Mouse (Mus musculus): Measurements from ENCODE around the gene Selp. TPM values are rescaled to one million over a fixed set of nuclear protein-coding genes. Genes with fewer than 3 reads are reported as not detected.

Selp gene
- polyA plus RNA-seq, 1 experiment: 1.6 TPM

DNA sequence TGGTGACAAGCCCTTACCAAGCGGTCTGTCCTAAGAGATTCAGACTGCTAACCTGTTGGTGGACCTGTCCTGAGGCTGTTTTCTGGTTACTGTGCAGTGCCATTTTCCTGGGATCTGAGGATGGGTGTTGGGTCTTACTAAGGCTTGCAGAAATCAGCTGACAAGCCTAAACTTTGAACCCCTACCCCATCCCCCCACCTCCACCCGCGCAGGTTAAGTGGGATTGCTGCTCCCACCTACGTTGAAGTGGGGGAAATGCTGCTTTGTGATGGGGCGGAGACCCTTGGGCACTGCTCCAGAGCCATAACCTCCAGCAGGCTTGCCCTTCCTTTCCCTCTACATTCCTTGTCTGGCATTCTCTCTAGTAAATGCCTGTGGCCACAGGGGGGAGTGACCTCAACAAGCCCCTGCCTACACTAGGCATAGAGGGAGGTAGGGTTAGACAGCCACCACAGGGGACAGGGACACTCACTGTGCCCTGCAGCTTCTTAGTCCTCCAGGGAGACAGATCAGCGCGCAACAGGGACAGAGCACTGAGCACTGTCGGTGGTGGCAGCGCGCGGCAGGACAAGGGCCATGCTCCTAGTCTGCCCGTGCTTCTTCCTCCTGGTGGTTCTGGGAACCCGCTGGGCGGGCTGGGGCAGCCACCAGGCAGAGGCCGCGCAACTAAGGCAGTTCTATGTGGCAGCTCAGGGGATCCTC is 36.5 kb downstream of the Selp start, which contains the start of gene F5:
Gene F5 (plus strand): TSS at position 452 of the 702 bp plus-strand sequence.
- H3K36me3 ChIP-seq (ENCODE audit: control insufficient read depth, insufficient read depth, low read length): no peaks in the 10 kb centered on the region
- no peak within 1 kb of the TSS for H3K27ac ChIP-seq (ENCODE audit: control insufficient read depth, insufficient read depth, low read depth, low read length)
- no peak for TF ChIP-seq POLR2A (IDR thresholded peaks at IDR 0.05; ENCODE audit: control insufficient read depth, low read depth, low read length)
- TF ChIP-seq CTCF (IDR thresholded peaks at IDR 0.05; ENCODE audit: control insufficient read depth, insufficient read depth, insufficient replicate concordance, low read depth, low read length): no peak
- H3K4me1 ChIP-seq (ENCODE audit: control insufficient read depth, insufficient read depth, low read length): peaks cover 3% of the 10 kb centered on the region
- H3K27me3 ChIP-seq (ENCODE audit: control insufficient read depth, insufficient read depth, low read length): no peaks in the 10 kb centered on the region
- no peak within 1 kb of the TSS for H3K4me3 ChIP-seq (ENCODE audit: control insufficient read depth, low read depth, low read length)

DNA sequence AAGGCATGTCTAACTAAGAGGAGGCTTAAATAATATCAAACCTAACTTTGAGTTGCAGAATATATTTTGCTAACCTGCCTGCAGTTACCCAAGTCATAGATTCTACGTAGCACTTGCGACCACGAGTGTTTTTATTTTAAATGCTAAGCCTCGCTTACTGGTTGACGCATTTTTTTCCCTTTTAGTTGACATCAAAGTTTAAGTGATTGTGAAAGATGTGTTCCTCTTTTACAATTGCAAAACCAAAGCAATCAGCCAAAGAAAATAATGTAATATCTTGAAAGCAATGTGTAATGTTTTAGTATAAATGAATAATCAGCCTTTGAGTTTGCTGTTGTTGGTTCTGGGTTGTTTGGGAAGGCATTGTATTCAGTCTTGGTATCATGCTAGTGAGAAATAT is 37.8 kb downstream of the Selp start:
- H3K4me3 ChIP-seq (ENCODE audit: control insufficient read depth, low read depth, low read length): no peak overlapping the region
- no peaks in the 10 kb centered on the region for H3K27me3 ChIP-seq (ENCODE audit: control insufficient read depth, insufficient read depth, low read length)
- H3K27ac ChIP-seq (ENCODE audit: control insufficient read depth, insufficient read depth, low read depth, low read length): no peak overlapping the region
- peaks cover 3% of the 10 kb centered on the region for H3K4me1 ChIP-seq (ENCODE audit: control insufficient read depth, insufficient read depth, low read length)
- no peaks in the 10 kb centered on the region for H3K36me3 ChIP-seq (ENCODE audit: control insufficient read depth, insufficient read depth, low read length)
- no peak for TF ChIP-seq POLR2A (IDR thresholded peaks at IDR 0.05; ENCODE audit: control insufficient read depth, low read depth, low read length)
- no peak for TF ChIP-seq CTCF (IDR thresholded peaks at IDR 0.05; ENCODE audit: control insufficient read depth, insufficient read depth, insufficient replicate concordance, low read depth, low read length)

DNA sequence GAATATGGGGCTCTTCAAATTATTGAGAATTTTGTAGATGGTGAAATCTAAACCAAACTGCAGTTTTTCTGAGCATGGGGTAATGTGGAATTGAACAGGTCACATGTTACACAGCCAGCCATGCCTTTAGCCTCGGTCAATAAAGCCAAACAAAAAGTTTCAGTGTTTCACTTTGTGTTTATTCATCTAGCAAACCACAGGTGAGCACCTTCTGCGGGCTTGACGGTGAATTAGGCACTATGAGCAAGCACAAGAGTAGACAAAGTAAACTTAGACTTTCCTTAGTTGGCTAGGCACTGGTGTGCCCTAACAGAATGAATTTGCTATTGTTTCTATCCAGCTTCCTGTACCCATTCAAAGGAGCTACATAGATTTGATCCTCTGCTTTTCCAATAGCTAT is 39.9 kb downstream of the Selp start:
- no peaks in the 10 kb centered on the region for H3K27me3 ChIP-seq (ENCODE audit: control insufficient read depth, insufficient read depth, low read length)
- no peak overlapping the region for H3K27ac ChIP-seq (ENCODE audit: control insufficient read depth, insufficient read depth, low read depth, low read length)
- no peaks in the 10 kb centered on the region for H3K36me3 ChIP-seq (ENCODE audit: control insufficient read depth, insufficient read depth, low read length)
- H3K4me1 ChIP-seq (ENCODE audit: control insufficient read depth, insufficient read depth, low read length): peaks cover 3% of the 10 kb centered on the region
- no peak overlapping the region for H3K4me3 ChIP-seq (ENCODE audit: control insufficient read depth, low read depth, low read length)
- TF ChIP-seq POLR2A (IDR thresholded peaks at IDR 0.05; ENCODE audit: control insufficient read depth, low read depth, low read length) (no peak), CTCF (IDR thresholded peaks at IDR 0.05; ENCODE audit: control insufficient read depth, insufficient read depth, insufficient replicate concordance, low read depth, low read length) (no peak)

DNA sequence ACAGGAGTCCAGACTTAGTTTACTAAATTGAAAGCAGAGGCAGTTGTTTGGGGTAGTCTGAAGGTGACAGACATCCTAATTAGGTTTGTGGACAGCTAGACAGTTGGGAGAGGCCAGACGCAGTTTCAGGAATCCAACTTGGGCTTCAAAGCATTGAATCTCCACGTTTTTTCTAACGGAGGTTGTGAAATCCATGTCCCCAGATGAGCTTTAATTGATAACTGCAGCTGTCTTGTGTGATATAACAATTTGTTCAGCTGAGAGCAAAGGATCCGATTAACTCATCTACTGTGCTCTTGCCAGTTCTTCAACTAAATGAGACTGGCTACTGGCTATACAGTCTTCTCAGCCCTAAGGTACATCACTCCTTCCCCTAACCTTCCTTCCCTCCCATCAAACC is 43.5 kb downstream of the Selp start:
- Histone ChIP-seq H3K27me3 (ENCODE audit: control insufficient read depth, insufficient read depth, low read length) (no peaks in the 10 kb centered on the region), H3K36me3 (ENCODE audit: control insufficient read depth, insufficient read depth, low read length) (no peaks in the 10 kb centered on the region), H3K27ac (ENCODE audit: control insufficient read depth, insufficient read depth, low read depth, low read length) (no peak overlapping the region), H3K4me3 (ENCODE audit: control insufficient read depth, low read depth, low read length) (no peak overlapping the region), H3K4me1 (ENCODE audit: control insufficient read depth, insufficient read depth, low read length) (no peaks in the 10 kb centered on the region)
- no peak for TF ChIP-seq POLR2A (IDR thresholded peaks at IDR 0.05; ENCODE audit: control insufficient read depth, low read depth, low read length)
- no peak for TF ChIP-seq CTCF (IDR thresholded peaks at IDR 0.05; ENCODE audit: control insufficient read depth, insufficient read depth, insufficient replicate concordance, low read depth, low read length)

GRCm38 (mm10) chr1:164159781-164160180 is 44.7 kb downstream of the Selp start:
- no peak for TF ChIP-seq POLR2A (IDR thresholded peaks at IDR 0.05; ENCODE audit: control insufficient read depth, low read depth, low read length)
- no peak for TF ChIP-seq CTCF (IDR thresholded peaks at IDR 0.05; ENCODE audit: control insufficient read depth, insufficient read depth, insufficient replicate concordance, low read depth, low read length)

DNA sequence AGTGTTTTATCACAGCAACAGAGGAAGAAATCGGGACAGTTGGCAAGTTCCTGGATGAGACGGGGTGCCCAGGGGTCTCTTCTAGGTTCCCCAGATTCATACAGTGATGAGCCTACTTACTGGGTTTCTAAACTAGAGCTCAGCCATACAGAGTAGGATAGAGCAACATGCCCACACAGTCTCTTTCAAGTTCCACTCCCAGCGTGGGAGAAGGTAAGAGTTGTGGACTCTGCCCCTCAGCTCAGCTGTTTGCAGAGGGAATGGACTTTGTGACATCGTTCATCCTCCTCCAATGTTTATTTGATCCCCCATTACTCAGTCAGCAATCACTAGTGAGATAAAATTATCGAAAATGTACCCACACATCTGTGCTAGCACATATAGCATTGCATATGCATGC is 47.7 kb downstream of the Selp start:
- no peak overlapping the region for H3K4me3 ChIP-seq (ENCODE audit: control insufficient read depth, low read depth, low read length)
- H3K27me3 ChIP-seq (ENCODE audit: control insufficient read depth, insufficient read depth, low read length): no peaks in the 10 kb centered on the region
- TF ChIP-seq CTCF (IDR thresholded peaks at IDR 0.05; ENCODE audit: control insufficient read depth, insufficient read depth, insufficient replicate concordance, low read depth, low read length) (no peak), POLR2A (IDR thresholded peaks at IDR 0.05; ENCODE audit: control insufficient read depth, low read depth, low read length) (no peak)
- H3K36me3 ChIP-seq (ENCODE audit: control insufficient read depth, insufficient read depth, low read length): no peaks in the 10 kb centered on the region
- H3K4me1 ChIP-seq (ENCODE audit: control insufficient read depth, insufficient read depth, low read length): no peaks in the 10 kb centered on the region
- H3K27ac ChIP-seq (ENCODE audit: control insufficient read depth, insufficient read depth, low read depth, low read length): no peak overlapping the region

More at GRCm38 (mm10) chr1:164159781-164160180, 44.7 kb downstream of the Selp start:
- Histone ChIP-seq H3K27me3 (ENCODE audit: control insufficient read depth, insufficient read depth, low read length) (no peaks in the 10 kb centered on the region), H3K36me3 (ENCODE audit: control insufficient read depth, insufficient read depth, low read length) (no peaks in the 10 kb centered on the region), H3K4me1 (ENCODE audit: control insufficient read depth, insufficient read depth, low read length) (no peaks in the 10 kb centered on the region), H3K4me3 (ENCODE audit: control insufficient read depth, low read depth, low read length) (no peak overlapping the region), H3K27ac (ENCODE audit: control insufficient read depth, insufficient read depth, low read depth, low read length) (no peak overlapping the region)

- H3K27me3 ChIP-seq (ENCODE audit: control insufficient read depth, insufficient read depth, low read length): no peaks in the 10 kb centered on the region
- no peaks in the 10 kb centered on the region for H3K4me1 ChIP-seq (ENCODE audit: control insufficient read depth, insufficient read depth, low read length)
- H3K36me3 ChIP-seq (ENCODE audit: control insufficient read depth, insufficient read depth, low read length): no peaks in the 10 kb centered on the region
- no peak overlapping the region for H3K4me3 ChIP-seq (ENCODE audit: control insufficient read depth, low read depth, low read length)
- TF ChIP-seq CTCF (IDR thresholded peaks at IDR 0.05; ENCODE audit: control insufficient read depth, insufficient read depth, insufficient replicate concordance, low read depth, low read length) (no peak), POLR2A (IDR thresholded peaks at IDR 0.05; ENCODE audit: control insufficient read depth, low read depth, low read length) (no peak)
- H3K27ac ChIP-seq (ENCODE audit: control insufficient read depth, insufficient read depth, low read depth, low read length): no peak overlapping the region
These were observed 53.8 kb downstream of the Selp start for GRCm38 (mm10) chr1:164168818-164169217.

Measured in testis, adult 2 months (tissue).